Mouse (Mus musculus) CD4-positive, CD25-positive, alpha-beta regulatory T cell, adult 9 weeks (primary cell): ENCODE measurements around the gene Mid2. TPM values are rescaled to one million over a fixed set of nuclear protein-coding genes. Genes with fewer than 3 reads are reported as not detected.

Experiments used
- polyA plus RNA-seq: library from polyadenylated mRNA; unstranded; fragments of 100-300 nt; shearing (Covaris generic); gene quantifications from one replicate; pipeline ENCODE4 v1.2.1, GENCODE M21; 2017

The Mid2 gene
- polyA plus RNA-seq: 1.1 TPM

DNA sequence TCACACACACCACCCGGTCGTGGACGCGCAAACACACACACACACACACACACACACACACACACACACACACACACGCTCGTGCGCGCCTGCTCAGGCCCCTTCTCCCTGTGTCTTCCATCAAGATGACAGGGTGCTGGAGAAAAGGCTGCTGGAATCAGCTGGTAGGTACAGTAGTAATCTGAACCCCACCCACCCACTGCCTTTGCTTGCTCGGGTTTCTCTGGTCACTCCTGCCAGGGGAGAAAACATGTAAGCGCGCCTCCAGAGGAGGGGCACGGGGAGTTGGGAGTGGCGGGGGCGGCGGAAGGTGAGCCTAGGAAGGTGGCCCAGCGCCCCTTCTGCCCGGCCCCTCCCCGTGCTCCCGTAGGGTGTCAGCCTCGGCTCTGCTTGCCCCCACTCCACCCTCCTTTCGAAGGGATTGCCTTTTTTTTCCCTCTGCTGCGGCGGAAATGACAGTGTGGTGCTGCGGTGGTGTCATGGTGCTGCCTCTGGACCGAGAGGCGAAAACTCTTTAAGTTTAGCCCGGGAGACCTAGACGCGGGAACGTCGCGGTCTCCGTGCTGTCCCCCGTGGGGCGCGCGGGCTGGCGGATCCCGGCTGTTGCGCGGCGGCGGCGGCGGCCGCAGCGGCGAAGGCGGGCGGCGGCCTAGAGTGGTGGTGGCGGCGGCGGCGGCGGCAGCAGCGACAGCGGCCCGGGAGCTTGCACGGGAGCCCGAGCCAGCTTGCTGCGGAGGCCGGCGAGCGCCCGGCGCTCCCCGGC lies at the start of gene Mid2:
Gene Mid2 (plus strand): TSS at position 121 of the 763 bp plus-strand sequence.

DNA sequence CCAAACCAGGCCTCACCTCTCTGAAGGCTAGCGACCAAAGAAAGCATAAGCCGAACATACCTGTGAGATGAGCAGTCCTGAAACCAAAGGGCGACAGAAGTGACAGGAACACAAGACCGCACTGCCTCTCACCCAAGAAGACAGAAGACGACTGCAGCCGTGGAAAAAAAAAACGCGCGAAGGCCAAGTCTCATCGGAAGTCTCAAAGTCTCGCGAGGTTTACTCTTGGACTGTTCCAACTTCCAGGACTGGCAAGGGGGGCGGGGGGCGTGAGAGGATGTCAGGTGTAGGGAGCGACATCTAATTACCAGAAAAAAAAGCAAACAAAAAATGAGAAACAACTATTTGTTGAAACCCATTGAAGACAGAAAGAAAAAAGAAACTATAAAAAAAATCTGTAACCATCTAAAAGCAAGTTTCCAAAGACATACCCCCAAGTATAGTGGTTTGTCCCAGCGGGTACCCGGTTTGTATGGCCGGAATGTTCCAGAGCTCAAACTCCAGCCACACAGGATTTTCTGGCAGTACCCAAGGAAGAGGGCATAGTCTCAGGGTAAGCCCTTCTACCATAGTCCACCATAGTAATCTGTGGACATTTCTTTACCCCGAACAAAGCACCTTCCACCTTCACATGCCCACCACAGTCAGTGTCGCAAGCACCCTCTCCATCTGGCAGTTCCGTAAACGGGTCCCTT lies 149.1 kb downstream of the Mid2 start, which contains the start of gene Tex13b:
Gene Tex13b (minus strand): TSS at position 122 of the 695 bp plus-strand sequence.

Other genes starting within 250 kb of the Mid2 start
- 82.3 TPM for gene Prps1, start 208.0 kb upstream of the Mid2 start, polyA plus RNA-seq
- gene Tsc22d3, start 63.9 kb upstream of the Mid2 start, polyA plus RNA-seq: 655 TPM
- 0.12 TPM for gene Tex13b, start 148.8 kb downstream of the Mid2 start, polyA plus RNA-seq
- gene Vsig1, start 243.0 kb downstream of the Mid2 start, polyA plus RNA-seq: not detected